Mouse (Mus musculus): Measurements from ENCODE around the gene Gpr62.

Gene Gpr62

DNA sequence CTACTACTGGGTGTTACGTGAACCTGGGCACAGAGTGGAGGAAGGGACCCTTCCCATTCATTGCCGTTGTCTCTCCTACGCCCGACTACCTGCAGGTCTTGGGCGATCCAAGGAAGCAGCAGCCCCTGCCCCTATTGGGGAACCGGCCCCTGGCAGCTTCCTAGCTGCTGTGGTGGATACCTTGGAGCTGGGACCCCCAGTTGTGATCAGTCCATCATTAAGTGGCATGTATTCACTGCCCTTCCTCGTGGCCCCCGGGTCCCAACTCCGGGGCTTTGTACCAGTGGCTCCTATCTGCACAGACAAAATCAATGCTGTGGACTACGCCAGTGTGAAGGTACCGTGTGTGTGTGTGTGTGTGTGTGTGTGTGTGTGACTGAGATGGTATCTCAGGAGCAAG lies 14.4 kb downstream of the Gpr62 start:
- Histone ChIP-seq H3K4me1 (replicated peaks; ENCODE audit: low read depth, low read length) (peaks cover 78% of the 10 kb centered on the region), H3K4me3 (replicated peaks; ENCODE audit: low read length) (no peak overlapping the region), H3K9me3 (ENCODE audit: low read length) (no peaks in the 10 kb centered on the region), H3K27me3 (ENCODE audit: insufficient read depth, low read length) (peaks cover 7% of the 10 kb centered on the region; the same call in 1 of the 2 replicates), H3K36me3 (ENCODE audit: insufficient read depth, low read length) (peaks cover 2% of the 10 kb centered on the region)
- TF ChIP-seq NANOG (IDR thresholded peaks at IDR 0.05; ENCODE audit: borderline replicate concordance, low read length) (no peak), CTCF (conservative IDR thresholded peaks at IDR 0.05; ENCODE audit: low read length) (no peak), POU5F1 (IDR thresholded peaks at IDR 0.05; ENCODE audit: borderline replicate concordance, low read length) (no peak)

GRCm38 (mm10) chr9:106450661-106451060 lies 15.1 kb downstream of the Gpr62 start:
- H3K36me3 ChIP-seq (ENCODE audit: insufficient read depth, low read length), result no peaks in the 10 kb centered on the region
- no peaks in the 10 kb centered on the region for H3K9me3 ChIP-seq (ENCODE audit: low read length)
- H3K4me3 ChIP-seq (replicated peaks; ENCODE audit: low read length), result peak overlapping the region; percentile 26; the same call in 1 of the 2 replicates
- H3K27me3 ChIP-seq (ENCODE audit: insufficient read depth, low read length), result peaks cover 7% of the 10 kb centered on the region; the same call in 1 of the 2 replicates
- H3K4me1 ChIP-seq (replicated peaks; ENCODE audit: low read depth, low read length), result peaks cover 78% of the 10 kb centered on the region
- TF ChIP-seq POU5F1 (IDR thresholded peaks at IDR 0.05; ENCODE audit: borderline replicate concordance, low read length), result no peak
- TF ChIP-seq NANOG (IDR thresholded peaks at IDR 0.05; ENCODE audit: borderline replicate concordance, low read length), result no peak
- TF ChIP-seq CTCF (conservative IDR thresholded peaks at IDR 0.05; ENCODE audit: low read length), result no peak

- Histone ChIP-seq H3K27me3 (ENCODE audit: insufficient read depth, low read length) (peaks cover 7% of the 10 kb centered on the region; the same call in 1 of the 2 replicates), H3K36me3 (ENCODE audit: insufficient read depth, low read length) (peaks cover 4% of the 10 kb centered on the region; the same call in 1 of the 2 replicates), H3K9me3 (ENCODE audit: low read length) (no peaks in the 10 kb centered on the region), H3K4me1 (replicated peaks; ENCODE audit: low read depth, low read length) (peaks cover 76% of the 10 kb centered on the region), H3K4me3 (replicated peaks; ENCODE audit: low read length) (no peak overlapping the region)
- TF ChIP-seq POU5F1 (IDR thresholded peaks at IDR 0.05; ENCODE audit: borderline replicate concordance, low read length) (no peak), NANOG (IDR thresholded peaks at IDR 0.05; ENCODE audit: borderline replicate concordance, low read length) (no peak), CTCF (conservative IDR thresholded peaks at IDR 0.05; ENCODE audit: low read length) (no peak)
Observed at GRCm38 (mm10) chr9:106449947-106450346, 15.8 kb downstream of the Gpr62 start.

DNA sequence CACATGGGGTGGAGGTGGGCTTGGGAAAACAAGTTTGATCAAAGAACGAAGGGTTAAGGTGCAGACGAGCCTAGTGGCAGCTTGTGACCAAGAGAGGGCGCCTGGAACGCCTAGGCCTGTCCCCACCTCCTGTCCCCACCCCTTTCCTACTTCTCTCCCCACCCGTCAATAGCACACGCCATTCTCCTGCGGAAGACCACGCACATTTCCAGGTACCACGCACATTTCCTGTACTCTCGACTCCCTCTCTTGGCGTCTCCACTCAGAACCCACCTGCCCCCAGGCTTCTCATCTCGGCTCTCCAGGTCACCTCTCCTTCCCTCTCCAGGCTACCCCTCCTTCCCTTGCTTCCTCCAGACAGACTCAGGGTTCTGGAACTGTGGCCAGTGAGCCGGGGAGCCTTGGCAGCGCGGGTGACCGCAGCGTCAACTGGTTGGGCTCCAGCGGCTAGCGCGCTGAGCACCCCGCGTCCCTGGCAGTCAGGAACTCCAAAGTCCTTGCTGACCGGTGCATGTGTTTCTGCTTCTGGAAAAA lies 17.2 kb downstream of the Gpr62 start:
- peaks cover 69% of the 10 kb centered on the region for H3K4me1 ChIP-seq (replicated peaks; ENCODE audit: low read depth, low read length)
- peaks cover 7% of the 10 kb centered on the region; the same call in 1 of the 2 replicates for H3K27me3 ChIP-seq (ENCODE audit: insufficient read depth, low read length)
- no peaks in the 10 kb centered on the region for H3K9me3 ChIP-seq (ENCODE audit: low read length)
- H3K36me3 ChIP-seq (ENCODE audit: insufficient read depth, low read length), result peaks cover 16% of the 10 kb centered on the region
- TF ChIP-seq CTCF (conservative IDR thresholded peaks at IDR 0.05; ENCODE audit: low read length) (peak; percentile 15; the same call in 1 of the 2 replicates), POU5F1 (IDR thresholded peaks at IDR 0.05; ENCODE audit: borderline replicate concordance, low read length) (no peak)
- H3K4me3 ChIP-seq (replicated peaks; ENCODE audit: low read length), result peak overlapping the region; percentile 75

DNA sequence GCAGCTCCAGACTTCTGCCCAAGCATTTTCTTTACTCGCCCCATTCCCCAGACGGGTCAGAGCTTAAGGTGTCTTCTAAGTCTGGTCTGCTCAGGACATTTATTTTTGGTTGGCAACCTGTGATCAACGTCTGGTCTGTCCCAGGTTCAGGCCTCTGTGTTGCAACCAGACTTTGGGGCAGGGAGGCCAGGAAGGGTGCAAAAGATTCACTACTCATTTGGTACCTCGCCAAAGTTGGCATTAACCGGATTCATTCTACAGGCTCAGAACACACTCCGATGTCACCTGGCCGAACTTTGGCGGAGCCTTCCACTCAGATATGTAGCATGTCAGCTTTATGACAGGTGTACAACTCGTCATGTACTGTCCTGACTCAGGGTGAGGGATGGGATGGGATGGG lies 17.8 kb downstream of the Gpr62 start:
- H3K27me3 ChIP-seq (ENCODE audit: insufficient read depth, low read length), result peaks cover 7% of the 10 kb centered on the region; the same call in 1 of the 2 replicates
- H3K9me3 ChIP-seq (ENCODE audit: low read length), result no peaks in the 10 kb centered on the region
- H3K4me3 ChIP-seq (replicated peaks; ENCODE audit: low read length), result peak overlapping the region; percentile 85
- peaks cover 69% of the 10 kb centered on the region for H3K4me1 ChIP-seq (replicated peaks; ENCODE audit: low read depth, low read length)
- peaks cover 22% of the 10 kb centered on the region for H3K36me3 ChIP-seq (ENCODE audit: insufficient read depth, low read length)
- no peak for TF ChIP-seq CTCF (conservative IDR thresholded peaks at IDR 0.05; ENCODE audit: low read length)
- TF ChIP-seq NANOG (IDR thresholded peaks at IDR 0.05; ENCODE audit: borderline replicate concordance, low read length), result no peak
- no peak for TF ChIP-seq POU5F1 (IDR thresholded peaks at IDR 0.05; ENCODE audit: borderline replicate concordance, low read length)

- H3K9me3 ChIP-seq (ENCODE audit: low read length), result no peaks in the 10 kb centered on the region
- H3K4me3 ChIP-seq (replicated peaks; ENCODE audit: low read length), result peak within 1 kb of the TSS; percentile 85
- peaks cover 23% of the 10 kb centered on the region for H3K36me3 ChIP-seq (ENCODE audit: insufficient read depth, low read length)
- peaks cover 63% of the 10 kb centered on the region for H3K4me1 ChIP-seq (replicated peaks; ENCODE audit: low read depth, low read length)
- TF ChIP-seq CTCF (conservative IDR thresholded peaks at IDR 0.05; ENCODE audit: low read length) (0 out of 2 replicates have a peak, but pooled peaks have one; percentile 5), POU5F1 (IDR thresholded peaks at IDR 0.05; ENCODE audit: borderline replicate concordance, low read length) (no peak)
- H3K27me3 ChIP-seq (ENCODE audit: insufficient read depth, low read length), result peaks cover 7% of the 10 kb centered on the region; the same call in 1 of the 2 replicates
Observed at GRCm38 (mm10) chr9:106447348-106447747, 18.4 kb downstream of the Gpr62 start, which contains the start of the genes Abhd14b and Abhd14a. Abhd14b (plus strand) TSS chr9:106447459. Abhd14a (minus strand) TSS chr9:106447678.

DNA sequence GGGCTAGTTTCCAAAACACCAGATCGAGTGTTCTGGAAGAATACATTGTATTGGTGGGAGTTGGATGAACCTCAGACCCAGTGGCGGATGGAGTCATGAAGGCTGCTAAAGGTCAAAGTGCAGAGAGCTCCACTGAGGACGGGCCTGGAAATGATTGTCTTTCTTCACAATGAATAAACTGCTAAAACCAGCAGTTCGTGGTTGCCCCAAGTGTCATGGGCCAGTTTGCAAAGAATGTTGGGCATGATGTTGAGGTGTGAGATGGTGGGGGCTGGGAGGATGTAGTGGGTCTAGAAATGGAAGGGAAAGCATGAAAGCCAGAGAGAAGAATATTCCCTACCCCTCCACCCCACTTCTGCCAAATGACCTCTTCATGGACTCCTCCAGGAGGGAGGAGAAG lies 20.9 kb downstream of the Gpr62 start:
- no peak overlapping the region for H3K4me3 ChIP-seq (replicated peaks; ENCODE audit: low read length)
- peaks cover 29% of the 10 kb centered on the region for H3K36me3 ChIP-seq (ENCODE audit: insufficient read depth, low read length)
- TF ChIP-seq POU5F1 (IDR thresholded peaks at IDR 0.05; ENCODE audit: borderline replicate concordance, low read length), result no peak
- no peak for TF ChIP-seq CTCF (conservative IDR thresholded peaks at IDR 0.05; ENCODE audit: low read length)
- TF ChIP-seq NANOG (IDR thresholded peaks at IDR 0.05; ENCODE audit: borderline replicate concordance, low read length), result no peak
- H3K9me3 ChIP-seq (ENCODE audit: low read length), result no peaks in the 10 kb centered on the region
- peaks cover 39% of the 10 kb centered on the region for H3K4me1 ChIP-seq (replicated peaks; ENCODE audit: low read depth, low read length)
- peaks cover 6% of the 10 kb centered on the region; the same call in 1 of the 2 replicates for H3K27me3 ChIP-seq (ENCODE audit: insufficient read depth, low read length)

- no peak overlapping the region for H3K4me3 ChIP-seq (replicated peaks; ENCODE audit: low read length)
- peaks cover 31% of the 10 kb centered on the region for H3K36me3 ChIP-seq (ENCODE audit: insufficient read depth, low read length)
- H3K9me3 ChIP-seq (ENCODE audit: low read length), result no peaks in the 10 kb centered on the region
- peaks cover 6% of the 10 kb centered on the region for H3K27me3 ChIP-seq (ENCODE audit: insufficient read depth, low read length)
- TF ChIP-seq NANOG (IDR thresholded peaks at IDR 0.05; ENCODE audit: borderline replicate concordance, low read length), result no peak
- TF ChIP-seq CTCF (conservative IDR thresholded peaks at IDR 0.05; ENCODE audit: low read length), result no peak
- TF ChIP-seq POU5F1 (IDR thresholded peaks at IDR 0.05; ENCODE audit: borderline replicate concordance, low read length), result no peak
- H3K4me1 ChIP-seq (replicated peaks; ENCODE audit: low read depth, low read length), result peaks cover 31% of the 10 kb centered on the region
Observed at GRCm38 (mm10) chr9:106442680-106443079, 23.1 kb downstream of the Gpr62 start.

Data from E14TG2a.4 (cell line).